Mouse (Mus musculus) olfactory bulb, adult 2 months (tissue): Measurements from ENCODE around the gene Hhipl2. TPM values are rescaled to one million over a fixed set of nuclear protein-coding genes. Genes with fewer than 3 reads are reported as not detected.
A peak's percentile ranks its signal among the peaks of the same experiment; 100 is the strongest.
"Not testable (repeated sequence)": the region's sequence is repeated elsewhere in the genome, so short reads cannot be mapped to it uniquely, and the experiment has no call there.

ENCODE experiments used
- H3K27ac ChIP-seq: fragments of 200-500 bp; 2 replicates; pipeline ENCODE4 v1.5.1; 2012; ENCODE audit warnings: low read depth, low read length; ENCODE audit not compliant: insufficient read depth
- H3K4me1 ChIP-seq: fragments of 200-500 bp; 2 replicates; pipeline ENCODE4 v1.6.1; 2012; ENCODE audit warnings: low read length; ENCODE audit not compliant: control insufficient read depth, insufficient read depth
- H3K4me3 ChIP-seq: fragments of 200-500 bp; 2 replicates; pipeline ENCODE4 v1.5.1; 2012; ENCODE audit warnings: mild to moderate bottlenecking, low read depth, low read length, moderate library complexity; ENCODE audit not compliant: insufficient read depth
- CTCF ChIP-seq: fragments of 200-500 bp; IDR thresholded peaks from 2 replicates; pipeline ENCODE4 v1.5.1; 2012; ENCODE audit warnings: low read depth, mild to moderate bottlenecking, low read length, moderate library complexity; ENCODE audit not compliant: insufficient read depth
- POLR2A ChIP-seq: fragments of 200-500 bp; IDR thresholded peaks from 2 replicates; pipeline ENCODE4 v1.6.1; 2012; ENCODE audit warnings: mild to moderate bottlenecking, low read depth, low read length, moderate library complexity; ENCODE audit not compliant: insufficient read depth
- WGBS: fragments of 180-500 bp; shearing (Covaris S2); methylation state at CpG from one replicate; pipeline ENCODE4 v1.1.7; 2018; 5-methylcytosine and 5-hydroxymethylcytosine counted together
- polyA plus RNA-seq: library from polyadenylated mRNA; stranded (reverse); fragments of >200 nt; gene quantifications from 2 replicates; pipeline ENCODE4 v1.2.4, GENCODE M21; 2012; ENCODE audit warnings: low replicate concordance; ENCODE audit not compliant: missing spikeins, insufficient read depth, insufficient read length

The Hhipl2 gene
- polyA plus RNA-seq, result not detected in 2 replicates

- H3K4me1 ChIP-seq, result no peaks in the 10 kb centered on the region
- WGBS, result 70% methylated on average over 12 of the region's 12 CpGs
- TF ChIP-seq CTCF (no peak), POLR2A (no peak)
- no peak within 1 kb of the TSS for H3K27ac ChIP-seq
- no peak within 1 kb of the TSS for H3K4me3 ChIP-seq
These were observed at the start of gene Hhipl2 for GRCm38 (mm10) chr1:183417873-183418272. Gene Hhipl2 (plus strand): TSS chr1:183418215.

- TF ChIP-seq CTCF (no peak), POLR2A (no peak)
- Histone ChIP-seq H3K4me3 (peak overlapping the region; percentile 85), H3K4me1 (peaks cover 9% of the 10 kb centered on the region), H3K27ac (peak overlapping the region; percentile 18; the same call in 1 of the 2 replicates)
- WGBS, result under 1% methylated on average over 56 of the region's 56 CpGs
These were observed 49.2 kb upstream of the Hhipl2 start for GRCm38 (mm10) chr1:183368601-183369400.

- H3K27ac ChIP-seq, result peak within 1 kb of the TSS; percentile 61
- WGBS, result under 1% methylated on average over 51 of the region's 51 CpGs
- TF ChIP-seq POLR2A, result peak; percentile 85; the same call in 1 of the 2 replicates
- TF ChIP-seq CTCF, result no peak
These were observed 48.5 kb upstream of the Hhipl2 start, which contains the start of gene Mia3 for GRCm38 (mm10) chr1:183369427-183370014. Gene Mia3 (minus strand): TSS chr1:183369553.

GRCm38 (mm10) chr1:183374728-183375127 is 43.3 kb upstream of the Hhipl2 start:
- TF ChIP-seq CTCF (no peak), POLR2A (no peak)
- WGBS, result 84% methylated on average over 5 of the region's 5 CpGs

More at GRCm38 (mm10) chr1:183369427-183370014, 48.5 kb upstream of the Hhipl2 start, which contains the start of gene Mia3:
- peak within 1 kb of the TSS; percentile 85 for H3K4me3 ChIP-seq
- H3K4me1 ChIP-seq, result peaks cover 9% of the 10 kb centered on the region

GRCm38 (mm10) chr1:183377045-183377444 is 41.0 kb upstream of the Hhipl2 start:
- no peaks in the 10 kb centered on the region for H3K4me1 ChIP-seq
- TF ChIP-seq POLR2A (no peak), CTCF (no peak)
- 78% methylated on average over 4 of the region's 4 CpGs for WGBS
- no peak overlapping the region for H3K27ac ChIP-seq
- no peak overlapping the region for H3K4me3 ChIP-seq

More at GRCm38 (mm10) chr1:183374728-183375127, 43.3 kb upstream of the Hhipl2 start:
- H3K4me1 ChIP-seq, result no peaks in the 10 kb centered on the region
- H3K4me3 ChIP-seq, result no peak overlapping the region
- no peak overlapping the region for H3K27ac ChIP-seq

- H3K4me3 ChIP-seq, result no peak overlapping the region
- no peaks in the 10 kb centered on the region for H3K4me1 ChIP-seq
- 86% methylated on average over 10 of the region's 10 CpGs for WGBS
- no peak overlapping the region for H3K27ac ChIP-seq
- no peak for TF ChIP-seq POLR2A
- no peak for TF ChIP-seq CTCF
These were observed 39.6 kb upstream of the Hhipl2 start for GRCm38 (mm10) chr1:183378321-183378941.

- H3K27ac ChIP-seq, H3K4me3 ChIP-seq, H3K4me1 ChIP-seq: not testable (repeated sequence)
- WGBS, result 73% methylated on average over 3 of the region's 3 CpGs
These were observed 38.6 kb upstream of the Hhipl2 start for GRCm38 (mm10) chr1:183379376-183379775.

GRCm38 (mm10) chr1:183381816-183382215 is 36.2 kb upstream of the Hhipl2 start:
- Histone ChIP-seq H3K27ac (no peak overlapping the region), H3K4me1 (no peaks in the 10 kb centered on the region), H3K4me3 (no peak overlapping the region)
- WGBS, result 83% methylated on average over 5 of the region's 5 CpGs
- no peak for TF ChIP-seq CTCF
- TF ChIP-seq POLR2A, result no peak

GRCm38 (mm10) chr1:183382621-183383020 is 35.4 kb upstream of the Hhipl2 start:
- WGBS, result 93% methylated on average over 2 of the region's 2 CpGs
- no peak overlapping the region for H3K4me3 ChIP-seq
- no peaks in the 10 kb centered on the region for H3K4me1 ChIP-seq
- no peak for TF ChIP-seq CTCF
- TF ChIP-seq POLR2A, result no peak
- no peak overlapping the region for H3K27ac ChIP-seq

- not testable (repeated sequence) for H3K4me3 ChIP-seq, H3K27ac ChIP-seq
- H3K4me1 ChIP-seq, result peaks cover 10% of the 10 kb centered on the region
- 93% methylated on average over 3 of the region's 3 CpGs for WGBS
These were observed 30.6 kb upstream of the Hhipl2 start for GRCm38 (mm10) chr1:183387421-183387820.
